Mouse (Mus musculus) kidney, adult 2 months (tissue): Measurements from ENCODE around the gene Flcn.

Experiments used
- CTCF ChIP-seq: fragments of 200-500 bp; conservative IDR thresholded peaks from 2 replicates; pipeline ENCODE4 v1.5.1; 2011; ENCODE audit warnings: low read depth, mild to moderate bottlenecking, control low read depth, low read length, moderate library complexity, mixed read lengths; ENCODE audit not compliant: insufficient read depth, insufficient read length
- POLR2A ChIP-seq: fragments of 200-500 bp; IDR thresholded peaks from one replicate; pipeline ENCODE4 v1.6.1; 2011; ENCODE audit warnings: low read depth, low read length, control low read depth

- TF ChIP-seq CTCF (no peak), POLR2A (no peak)
Observed at GRCm38 (mm10) chr11:59769307-59769706, 40.5 kb downstream of the Flcn start.
